Mouse (Mus musculus) bone marrow, adult 2 months (tissue): ENCODE data around the gene Lrrc23. TPM values are rescaled to one million over a fixed set of nuclear protein-coding genes. Genes with fewer than 3 reads are reported as not detected.

Source experiments
- H3K27ac ChIP-seq: fragments of 200-500 bp; 2 replicates; pipeline ENCODE4 v1.5.1; 2012; ENCODE audit warnings: low read depth, mild to moderate bottlenecking, control low read depth, inconsistent platforms, low read length; ENCODE audit not compliant: control insufficient read depth, poor library complexity, insufficient read depth
- H3K4me1 ChIP-seq: fragments of 200-500 bp; 2 replicates; pipeline ENCODE4 v1.6.1; 2011; ENCODE audit warnings: low read length; ENCODE audit not compliant: control insufficient read depth, insufficient read depth
- H3K4me3 ChIP-seq: fragments of 200-500 bp; replicated peaks from 2 replicates; pipeline ENCODE3; 2011; ENCODE audit warnings: mild to moderate bottlenecking, low read depth, low read length, control low read depth; ENCODE audit not compliant: control insufficient read depth
- CTCF ChIP-seq: fragments of 200-500 bp; IDR thresholded peaks from 2 replicates; pipeline ENCODE4 v1.5.1; 2011; ENCODE audit warnings: low read length, control low read depth; ENCODE audit not compliant: control insufficient read depth, insufficient read depth
- POLR2A ChIP-seq: fragments of 200-500 bp; IDR thresholded peaks from 2 replicates; pipeline ENCODE4 v1.6.1; 2011; ENCODE audit warnings: low read depth, mild to moderate bottlenecking, control low read depth, low read length, borderline replicate concordance; ENCODE audit not compliant: control insufficient read depth
- WGBS: fragments of 180-500 bp; shearing (Covaris S2); methylation state at CpG from one replicate; pipeline ENCODE4 v1.1.7; 2018; 5-methylcytosine and 5-hydroxymethylcytosine counted together
- polyA plus RNA-seq: library from polyadenylated mRNA; stranded (reverse); fragments of >200 nt; gene quantifications from 2 replicates; pipeline ENCODE4 v1.2.4, GENCODE M21; 2011; ENCODE audit warnings: low replicate concordance; ENCODE audit not compliant: missing spikeins, insufficient read depth, insufficient read length

Gene Lrrc23
- polyA plus RNA-seq, 1 experiment: not detected

GRCm38 (mm10) chr6:124738511-124739023, 41.0 kb downstream of the Lrrc23 start, which contains the start of gene Ptpn6:
Gene Ptpn6, minus strand, starts transcription at chr6:124738714.
- H3K27ac ChIP-seq: peak within 1 kb of the TSS; percentile 55
- peaks cover 8% of the 10 kb centered on the region for H3K4me1 ChIP-seq
- peak within 1 kb of the TSS; percentile 31 for H3K4me3 ChIP-seq
- 12% methylated on average over 15 of the region's 15 CpGs for WGBS
- TF ChIP-seq POLR2A: no peak
- no peak for TF ChIP-seq CTCF

DNA sequence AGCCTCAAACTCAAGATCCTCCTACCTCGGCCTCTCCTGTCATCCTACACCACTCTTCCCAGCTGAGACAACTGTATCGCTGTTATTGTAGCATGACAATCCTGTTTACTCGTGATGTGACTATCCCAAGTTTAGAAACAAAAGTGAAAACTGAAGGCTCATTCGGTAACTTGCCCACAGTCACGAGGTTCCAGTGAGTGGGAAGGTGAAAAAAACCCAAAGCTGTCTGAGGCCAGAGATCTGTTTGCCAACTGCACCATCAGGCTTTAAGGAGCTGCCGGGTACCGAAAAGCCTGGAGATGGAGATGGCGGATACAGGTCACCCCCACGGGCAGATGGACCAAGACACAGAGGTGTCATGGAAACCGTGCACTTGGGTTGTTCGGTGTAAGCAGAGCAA, 42.5 kb downstream of the Lrrc23 start:
- Histone ChIP-seq H3K4me1 (peaks cover 11% of the 10 kb centered on the region), H3K27ac (no peak overlapping the region), H3K4me3 (no peak overlapping the region)
- WGBS: 85% methylated on average over 11 of the region's 11 CpGs
- TF ChIP-seq CTCF (no peak), POLR2A (no peak)

DNA sequence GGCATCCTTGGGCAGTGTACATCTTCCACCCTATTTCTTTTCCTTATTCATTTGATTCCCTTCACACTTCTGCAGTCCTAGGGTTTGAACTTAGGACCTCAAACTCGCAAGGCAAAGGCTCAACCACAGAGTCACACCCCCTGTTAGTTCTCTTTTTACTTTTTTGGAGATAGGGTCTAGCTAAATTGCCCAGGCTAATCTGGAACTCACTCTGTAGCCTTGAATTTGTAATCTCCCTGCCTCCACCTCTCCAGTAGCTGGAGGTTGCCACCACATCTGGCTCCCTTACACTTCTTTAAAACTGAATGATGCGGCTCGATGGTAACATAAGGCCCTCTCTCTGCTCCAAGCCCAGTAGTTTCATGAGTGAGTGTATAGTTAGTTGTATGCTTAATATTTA, 45.1 kb downstream of the Lrrc23 start:
- TF ChIP-seq CTCF (no peak), POLR2A (no peak)
- WGBS: 59% methylated on average over 3 of the region's 3 CpGs
- Histone ChIP-seq H3K4me1 (peaks cover 10% of the 10 kb centered on the region), H3K4me3 (no peak overlapping the region), H3K27ac (no peak overlapping the region)

GRCm38 (mm10) chr6:124732476-124733370, 46.8 kb downstream of the Lrrc23 start:
- WGBS: 1% methylated on average over 19 of the region's 19 CpGs
- Histone ChIP-seq H3K4me1 (peaks cover 10% of the 10 kb centered on the region), H3K27ac (peak overlapping the region; percentile 92), H3K4me3 (peak overlapping the region; percentile 87)
- TF ChIP-seq POLR2A: peak; percentile 98; the same call in 1 of the 2 replicates
- 0 out of 2 replicates have a peak, but pooled peaks have one; percentile 3 for TF ChIP-seq CTCF

DNA sequence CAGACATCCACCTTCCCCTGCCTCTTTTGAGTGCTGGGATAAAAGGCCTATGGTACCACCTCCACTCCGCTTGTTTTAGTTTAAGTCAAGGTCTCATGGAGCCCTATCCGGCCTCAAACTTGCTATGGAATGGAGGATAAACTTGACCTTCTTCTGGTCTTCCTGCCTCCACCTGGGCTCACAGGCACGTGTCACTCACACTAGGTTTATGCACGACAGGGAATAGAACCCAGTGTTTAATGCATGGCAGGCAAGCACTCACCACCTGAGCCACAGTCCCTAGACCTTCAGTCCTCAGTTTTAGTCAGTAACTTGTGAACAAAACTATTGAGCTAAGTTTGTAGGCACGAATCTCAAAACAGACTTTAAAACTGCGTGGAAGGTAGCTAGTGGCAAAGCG, 48.5 kb downstream of the Lrrc23 start:
- Histone ChIP-seq H3K4me1 (peaks cover 10% of the 10 kb centered on the region), H3K4me3 (peak overlapping the region; percentile 87), H3K27ac (peak overlapping the region; percentile 92; the same call in 1 of the 2 replicates)
- TF ChIP-seq CTCF (no peak), POLR2A (no peak)
- 65% methylated on average over 7 of the region's 7 CpGs for WGBS

DNA sequence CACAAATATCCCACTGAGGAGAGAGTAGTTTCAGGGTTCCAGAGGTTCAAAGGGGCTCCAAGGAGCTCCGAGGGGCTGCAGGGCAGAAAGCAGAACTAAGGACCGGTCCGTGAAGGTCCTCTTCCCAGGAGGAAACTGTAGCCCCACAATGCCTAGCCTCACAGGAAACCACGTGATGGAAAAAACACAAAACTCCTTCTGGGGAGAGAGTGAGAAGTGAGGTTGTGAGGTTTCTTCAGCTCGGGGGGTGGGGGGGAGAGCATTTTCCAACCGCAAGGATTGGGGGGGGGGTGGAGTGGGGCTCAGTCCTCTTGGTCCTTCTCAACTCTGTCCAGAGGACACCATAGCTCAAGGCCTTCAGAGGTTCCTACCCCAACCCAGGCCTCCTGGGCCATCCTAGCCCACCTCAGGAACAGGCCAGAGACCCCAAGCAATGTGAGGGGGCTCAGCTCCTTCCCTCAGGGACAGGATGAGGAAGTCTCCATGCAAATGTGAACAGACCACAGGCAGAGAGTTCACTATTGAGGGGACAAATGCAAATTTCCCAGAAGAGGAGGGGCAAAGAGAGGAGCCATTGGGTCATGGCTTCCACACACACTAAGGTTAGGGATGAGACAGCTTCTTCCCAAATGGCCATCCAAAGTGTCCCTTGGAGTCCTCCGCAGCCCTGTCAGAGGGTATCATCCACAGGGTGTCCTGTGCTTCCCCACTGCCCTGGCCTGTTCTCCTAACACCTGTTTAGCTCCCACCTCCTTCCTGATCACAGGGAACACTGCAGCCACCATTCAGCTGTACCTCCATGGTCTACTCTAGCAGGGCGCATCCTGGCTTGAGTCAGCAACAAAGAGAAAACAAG, 49.4 kb downstream of the Lrrc23 start:
- H3K4me3 ChIP-seq: peak overlapping the region; percentile 70
- H3K27ac ChIP-seq: peak overlapping the region; percentile 95

DNA sequence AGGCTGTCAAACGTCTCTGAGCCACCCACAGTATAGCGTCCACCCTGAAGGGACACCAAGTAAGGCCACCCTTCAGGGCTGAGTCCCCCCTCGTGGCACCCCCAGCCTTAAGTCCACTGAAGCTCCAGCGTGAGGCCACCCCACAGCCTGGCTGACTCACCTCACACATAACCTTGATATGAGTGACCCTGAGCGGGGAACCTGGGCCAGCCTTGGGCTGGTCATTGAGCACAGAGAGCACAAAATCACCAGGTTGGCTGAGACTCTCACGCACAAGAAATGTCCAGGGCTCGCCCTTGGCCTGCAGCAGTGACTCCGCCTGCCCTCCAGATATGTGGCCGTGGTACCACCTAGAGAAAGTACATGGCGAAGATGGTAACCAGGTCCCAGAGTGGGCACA, 50.9 kb downstream of the Lrrc23 start:
- TF ChIP-seq POLR2A (no peak), CTCF (no peak)
- Histone ChIP-seq H3K4me1 (peaks cover 18% of the 10 kb centered on the region), H3K4me3 (no peak overlapping the region), H3K27ac (no peak overlapping the region)
- WGBS: 90% methylated on average over 10 of the region's 10 CpGs

More for the DNA sequence above, 49.4 kb downstream of the Lrrc23 start:
- WGBS: 15% methylated on average over 8 of the region's 8 CpGs
- TF ChIP-seq CTCF (no peak), POLR2A (no peak)
- peaks cover 12% of the 10 kb centered on the region for H3K4me1 ChIP-seq
